ENCODE assay signal across 32 mouse cellular contexts in the genomic region with DNA sequence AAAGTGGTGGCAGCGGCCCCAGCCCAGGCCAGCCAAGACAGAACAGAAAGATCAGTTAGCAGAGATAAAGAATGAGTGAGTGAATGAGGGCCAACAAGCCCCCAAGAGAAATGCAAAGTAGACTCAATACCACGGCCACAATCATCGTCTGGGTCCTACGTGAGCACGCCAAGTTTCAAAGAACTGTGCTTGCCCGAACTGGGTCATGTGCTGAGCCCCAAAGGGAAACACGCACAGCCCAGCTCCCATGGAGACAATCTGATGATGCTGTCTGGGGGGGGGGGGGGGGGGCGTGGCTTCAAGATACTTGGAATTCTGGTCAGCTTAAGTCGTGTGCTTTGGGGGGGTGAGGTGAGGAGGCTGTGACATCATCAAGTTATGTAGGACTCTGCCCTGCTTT. TPM values are rescaled to one million over a fixed set of nuclear protein-coding genes. Genes with fewer than 3 reads are reported as not detected.
DNase-seq lines count a peak whose midpoint lies in the region; ATAC-seq and TF ChIP-seq lines count a peak whose summit lies in the region.
"Had no signal": no experiment of that assay in that cellular context is flagged by ENCODE, and none has a peak within 500 bp of the region (broad histone marks: within the 10 kb centered on the region; RNA-seq: fewer than 3 reads in every experiment).

No protein-coding gene starts in this region.

- no peak overlapping the region for H3K9ac ChIP-seq in forebrain, embryonic 14.5 days (ENCODE audit: low read length)
- H3K9ac ChIP-seq in liver, embryonic 12.5 days, result no peak overlapping the region
- H3K9ac ChIP-seq: forebrain, embryonic 15.5 days; heart, embryonic 12.5 days; hindbrain, embryonic 14.5 days; limb, embryonic 12.5 days; lung, embryonic 15.5 days; midbrain, embryonic 13.5 days; neural tube, embryonic 12.5 days had no signal

- no peak overlapping the region for H3K27ac ChIP-seq in forebrain, embryonic 14.5 days (ENCODE audit: low read depth, low read length)
- no peak overlapping the region for H3K27ac ChIP-seq in liver, embryonic 12.5 days
- H3K27ac ChIP-seq: forebrain, embryonic 15.5 days; heart, adult 2 months; hindbrain, embryonic 14.5 days; left cerebral cortex, adult 2 months; limb, embryonic 12.5 days; lung, embryonic 15.5 days; midbrain, embryonic 13.5 days; neural tube, embryonic 12.5 days had no signal

- DNase-seq in retina, adult 2 months (ENCODE audit: low read depth, low spot score), result peak; percentile 6
- DNase-seq in retina, postnatal 1 day, result no peak
- peak; percentile 19 for DNase-seq in R1 (ENCODE audit: low read depth, low spot score)
- DNase-seq in forebrain, embryonic 14.5 days (ENCODE audit: low spot score), result no peak
- no peak for DNase-seq in urinary bladder, adult 18-20 months (ENCODE audit: low spot score in 2 of 2)
- DNase-seq: adrenal gland, postnatal 10 days; B cell, adult 2 months; cerebellum, adult 8-10 months; cerebellum, postnatal 25 days; gastrocnemius, postnatal 25 days; heart, adult 2 months; kidney, adult 9 months; kidney, postnatal 14 days; lung, postnatal 36 days; right cerebral cortex, adult 18-20 months; right cerebral cortex, postnatal 4 days; thymus, postnatal 4 days had no signal

- no peaks in the 10 kb centered on the region for H3K27me3 ChIP-seq in myocyte (ENCODE audit: control insufficient read depth, insufficient read depth, insufficient read length)
- H3K27me3 ChIP-seq in forebrain, embryonic 14.5 days (replicated peaks; ENCODE audit: control insufficient read depth, insufficient read depth, low read length), result no peaks in the 10 kb centered on the region
- no peaks in the 10 kb centered on the region for H3K27me3 ChIP-seq in liver, embryonic 12.5 days (replicated peaks)
- H3K27me3 ChIP-seq: forebrain, embryonic 15.5 days; heart, embryonic 12.5 days; limb, embryonic 12.5 days; lung, embryonic 15.5 days; megakaryocyte, embryonic 14.5 days; midbrain, embryonic 13.5 days; neural tube, embryonic 12.5 days had no signal

- no peaks in the 10 kb centered on the region for H3K36me3 ChIP-seq in myocyte (ENCODE audit: control insufficient read depth, insufficient read depth)
- no peaks in the 10 kb centered on the region for H3K36me3 ChIP-seq in forebrain, embryonic 14.5 days (ENCODE audit: control insufficient read depth, insufficient read depth, low read length)
- H3K36me3 ChIP-seq in liver, embryonic 12.5 days, result no peaks in the 10 kb centered on the region
- H3K36me3 ChIP-seq: forebrain, embryonic 15.5 days; heart, embryonic 12.5 days; limb, embryonic 12.5 days; lung, embryonic 15.5 days; midbrain, embryonic 13.5 days; neural tube, embryonic 12.5 days had no signal

- no peak overlapping the region for H3K4me2 ChIP-seq in myocyte (ENCODE audit: low read depth)
- no peak overlapping the region for H3K4me2 ChIP-seq in forebrain, embryonic 14.5 days (ENCODE audit: low read length)
- H3K4me2 ChIP-seq in liver, embryonic 12.5 days, result no peak overlapping the region
- H3K4me2 ChIP-seq: forebrain, embryonic 15.5 days; heart, embryonic 12.5 days; hindbrain, embryonic 14.5 days; limb, embryonic 12.5 days; lung, embryonic 15.5 days; midbrain, embryonic 13.5 days; neural tube, embryonic 12.5 days had no signal

- no peak for TF ChIP-seq POLR2A in myocyte (IDR thresholded peaks at IDR 0.05; ENCODE audit: insufficient read length, low read depth)

- H3K9me3 ChIP-seq in forebrain, embryonic 14.5 days (replicated peaks; ENCODE audit: control insufficient read depth, low read length), result no peaks in the 10 kb centered on the region
- H3K9me3 ChIP-seq in liver, embryonic 12.5 days (replicated peaks), result no peaks in the 10 kb centered on the region
- H3K9me3 ChIP-seq: forebrain, embryonic 15.5 days; heart, embryonic 12.5 days; limb, embryonic 12.5 days; lung, embryonic 15.5 days; megakaryocyte, embryonic 14.5 days; midbrain, embryonic 13.5 days; neural tube, embryonic 12.5 days had no signal

- peaks cover 6% of the 10 kb centered on the region for H3K79me2 ChIP-seq in myocyte (ENCODE audit: control insufficient read depth, insufficient read depth)

- H3ac ChIP-seq in myocyte (ENCODE audit: control insufficient read depth, insufficient read length), result no peak overlapping the region

- no peak overlapping the region for H3K4me3 ChIP-seq in myocyte
- no peak overlapping the region for H3K4me3 ChIP-seq in forebrain, embryonic 14.5 days (ENCODE audit: low read depth, low read length)
- no peak overlapping the region for H3K4me3 ChIP-seq in liver, embryonic 12.5 days
- H3K4me3 ChIP-seq: forebrain, embryonic 15.5 days; heart, adult 2 months; heart, embryonic 12.5 days; left cerebral cortex, adult 2 months; limb, embryonic 12.5 days; lung, embryonic 15.5 days; megakaryocyte, embryonic 14.5 days; midbrain, embryonic 13.5 days; neural tube, embryonic 12.5 days had no signal

- 85% methylated on average over 8 of the region's 9 CpGs for WGBS in forebrain, embryonic 14.5 days
- WGBS in liver, embryonic 12.5 days (ENCODE audit: insufficient replicate concordance), result 44% methylated on average over 9 of the region's 9 CpGs

- peaks cover 2% of the 10 kb centered on the region; the same call in 1 of the 2 replicates for H3K4me1 ChIP-seq in forebrain, embryonic 14.5 days (ENCODE audit: control insufficient read depth, insufficient read depth, low read length)
- H3K4me1 ChIP-seq in liver, embryonic 12.5 days, result peaks cover 21% of the 10 kb centered on the region

- ATAC-seq in CD4-positive, CD25-positive, alpha-beta regulatory T cell, adult 4 months, result peak; percentile 23
- ATAC-seq in forebrain, embryonic 14.5 days, result no peak
- ATAC-seq in liver, embryonic 12.5 days, result no peak
- ATAC-seq: forebrain, embryonic 15.5 days; midbrain, embryonic 13.5 days had no signal

TF ChIP-seq in myocyte, 11 proteins besides CTCF, POLR2A, EP300 and RAD21:
- TF ChIP-seq MAX (IDR thresholded peaks at IDR 0.05; ENCODE audit: low read depth), result no peak
- no peak for TF ChIP-seq E2F4 (IDR thresholded peaks at IDR 0.05; ENCODE audit: insufficient read depth)
- TF ChIP-seq POLR2AphosphoS2 (IDR thresholded peaks at IDR 0.05; ENCODE audit: insufficient read length, low read depth), result peak; percentile 47
TF ChIP-seq in myocyte: peak in this region for 1.

RNA-seq across cellular contexts. Expression of gene Foxp3, which starts 6.0 kb away (rescaled TPM):
- 10 to 100 TPM; 48.7 to 55.3 TPM for polyA plus RNA-seq in CD4-positive, CD25-positive, alpha-beta regulatory T cell, adult 4 months (2017; shearing (Covaris generic))
- polyA plus RNA-seq in myocyte (2012; fragmentation: generic; extraction: Trizol), result 0.06 TPM
- 0.09 TPM in 1 of 2 replicates, not detected in the other for polyA plus RNA-seq in forebrain, embryonic 14.5 days (2014; fragmentation: Nextera tagmentation; extraction: Ambion mirVana)
- polyA plus RNA-seq in liver, embryonic 12.5 days (2016; fragmentation: Nextera tagmentation; extraction: Ambion mirVana), result 0.14 TPM in 1 of 2 replicates, not detected in the other
- polyA plus RNA-seq: embryonic facial prominence, embryonic 11.5 days; heart, adult 2 months; heart, postnatal 0 days; limb, embryonic 12.5 days; lung, embryonic 15.5 days had no signal

RNA-seq across cellular contexts. Expression of gene Ppp1r3f, which starts 6.6 kb away (rescaled TPM):
- 1 to 10 TPM; 3.4 to 9.2 TPM for polyA plus RNA-seq in CD4-positive, CD25-positive, alpha-beta regulatory T cell, adult 4 months (2017; shearing (Covaris generic))
- 3.1 TPM for polyA plus RNA-seq in myocyte (2012; fragmentation: generic; extraction: Trizol)
- polyA plus RNA-seq in forebrain, embryonic 14.5 days (2014; fragmentation: Nextera tagmentation; extraction: Ambion mirVana), result 2.6 and 3.3 TPM in 2 replicates
- polyA plus RNA-seq in liver, embryonic 12.5 days (2016; fragmentation: Nextera tagmentation; extraction: Ambion mirVana), result 0.93 and 1.0 TPM in 2 replicates

RNA-seq across cellular contexts. Expression of gene Ccdc22, which starts 37.8 kb away (rescaled TPM):
- 10 to 100 TPM; 14.0 to 27.4 TPM for polyA plus RNA-seq in CD4-positive, CD25-positive, alpha-beta regulatory T cell, adult 4 months (2017; shearing (Covaris generic))
- 28.8 TPM for polyA plus RNA-seq in myocyte (2012; fragmentation: generic; extraction: Trizol)
- polyA plus RNA-seq in forebrain, embryonic 14.5 days (2014; fragmentation: Nextera tagmentation; extraction: Ambion mirVana), result 37.0 and 44.0 TPM in 2 replicates
- 26.1 and 26.2 TPM in 2 replicates for polyA plus RNA-seq in liver, embryonic 12.5 days (2016; fragmentation: Nextera tagmentation; extraction: Ambion mirVana)

RNA-seq across cellular contexts. Expression of gene Cacna1f, which starts 39.4 kb away (rescaled TPM):
- polyA plus RNA-seq in CD4-positive, CD25-positive, alpha-beta regulatory T cell, adult 4 months (2017; shearing (Covaris generic)), result not detected
- not detected for polyA plus RNA-seq in myocyte (2012; fragmentation: generic; extraction: Trizol)
- not detected in 2 replicates for polyA plus RNA-seq in forebrain, embryonic 14.5 days (2014; fragmentation: Nextera tagmentation; extraction: Ambion mirVana)
- 0.04 TPM in 2 replicates for polyA plus RNA-seq in liver, embryonic 12.5 days (2016; fragmentation: Nextera tagmentation; extraction: Ambion mirVana)
- polyA plus RNA-seq: embryonic facial prominence, embryonic 11.5 days; heart, embryonic 12.5 days; heart, postnatal 0 days; hindbrain, embryonic 14.5 days; intestine, embryonic 14.5 days; limb, embryonic 12.5 days; lung, embryonic 15.5 days; neural tube, embryonic 12.5 days had no signal

Comparison
In these comparisons a context has a peak if more than half of its experiments do, and no peak if none do; other contexts are left out.
1. DNase-seq: peak in retina, adult 2 months (single experiment) and R1 (single experiment); none in retina, postnatal 1 day (single experiment), forebrain, embryonic 14.5 days (single experiment) and urinary bladder, adult 18-20 months (0 of 2).
2. RNA of gene Foxp3, which starts 6.0 kb away (polyA plus RNA-seq): 48.7 to 55.3 TPM in CD4-positive, CD25-positive, alpha-beta regulatory T cell, adult 4 months; 0.14 TPM in liver, embryonic 12.5 days, 0.09 TPM in forebrain, embryonic 14.5 days and 0.06 TPM in myocyte (single experiment); every median in the first group is over 10 times any median in the second.